Mouse (Mus musculus): Measurements from ENCODE around the gene Tjp2.

Tjp2 gene

GRCm38 (mm10) chr19:24180415-24180814, 44.4 kb downstream of the Tjp2 start:
- no peak for DNase-seq (ENCODE audit: low spot score)

DNA sequence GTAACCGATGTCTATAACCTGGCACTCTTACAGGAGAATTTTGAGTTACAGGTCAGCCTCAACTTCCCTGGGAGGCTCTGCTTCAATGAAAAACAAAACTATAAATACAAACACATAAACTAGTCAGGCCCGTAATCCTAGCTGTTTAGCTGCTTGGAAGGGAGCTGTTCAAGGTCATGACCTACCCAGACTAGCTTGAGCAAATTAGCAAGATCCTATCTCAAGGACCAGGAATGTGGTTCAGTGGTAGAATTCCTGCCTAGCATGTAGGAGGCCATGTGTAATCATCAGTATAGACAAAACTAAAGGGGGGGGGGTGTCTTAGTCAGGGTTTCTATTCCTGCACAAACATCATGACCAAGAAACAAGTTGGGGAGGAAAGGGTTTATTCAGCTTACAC, 46.7 kb downstream of the Tjp2 start:
- DNase-seq (ENCODE audit: low spot score): no peak

- no peak for DNase-seq (ENCODE audit: low spot score)
Measured at GRCm38 (mm10) chr19:24176692-24177091, 48.1 kb downstream of the Tjp2 start.

- peak; percentile 43 for DNase-seq (ENCODE audit: low spot score)
Measured at GRCm38 (mm10) chr19:24174896-24175295, 49.9 kb downstream of the Tjp2 start.

- peak; percentile 90 for DNase-seq (ENCODE audit: low spot score)
Measured at GRCm38 (mm10) chr19:24173608-24174523, 51.0 kb downstream of the Tjp2 start.

DNA sequence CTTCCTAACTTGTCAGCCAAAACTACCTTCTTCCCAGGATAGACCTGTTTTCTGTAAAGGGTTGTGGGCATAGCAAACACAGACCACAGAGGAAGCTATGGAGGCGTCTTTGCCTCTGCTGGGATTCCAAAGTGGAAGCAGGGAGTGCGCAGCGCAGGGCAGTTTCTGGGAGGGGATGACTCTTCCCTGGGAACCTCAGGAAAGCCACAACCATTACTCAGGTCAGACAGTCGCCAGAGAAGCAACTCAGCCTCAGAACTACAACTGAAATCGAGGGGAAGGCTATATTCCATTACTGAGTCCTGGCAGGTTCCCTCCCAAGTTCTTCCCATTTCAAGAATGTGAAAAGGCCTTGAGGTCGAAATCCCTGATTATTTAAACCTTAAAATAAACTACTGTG, 51.8 kb downstream of the Tjp2 start:
- no peak for DNase-seq (ENCODE audit: low spot score)

- DNase-seq (ENCODE audit: low spot score): no peak
Measured at GRCm38 (mm10) chr19:24168531-24168930, 56.3 kb downstream of the Tjp2 start.

DNA sequence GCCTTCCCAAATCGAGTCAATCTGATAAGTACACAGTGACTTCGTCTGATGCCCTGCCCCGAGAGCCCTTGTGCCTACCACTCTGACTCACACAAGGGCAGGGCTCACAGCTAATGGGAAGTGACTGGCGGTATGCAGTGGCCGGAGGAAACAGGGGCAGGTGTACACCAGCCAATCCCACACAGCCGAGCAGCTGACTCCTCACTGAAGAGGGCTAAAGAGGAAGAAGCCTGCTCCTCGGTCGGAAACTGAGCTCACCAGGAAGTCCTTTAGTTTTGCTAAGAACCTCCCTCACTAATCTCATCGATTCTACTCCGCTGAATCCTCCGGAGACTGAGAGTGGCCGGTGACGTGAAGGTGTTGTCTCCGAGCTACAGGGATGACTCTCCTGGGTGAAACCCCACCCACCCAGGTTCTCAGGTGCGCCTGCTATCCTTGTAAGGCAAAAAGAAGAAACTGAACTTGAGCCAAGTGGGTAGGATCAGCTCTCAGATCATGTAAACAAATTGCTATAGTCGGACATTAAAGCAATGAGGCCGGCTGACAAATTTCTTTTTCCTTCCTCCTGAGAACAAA, 58.2 kb downstream of the Tjp2 start:
- peak; percentile 59 for DNase-seq (ENCODE audit: low spot score)

DNA sequence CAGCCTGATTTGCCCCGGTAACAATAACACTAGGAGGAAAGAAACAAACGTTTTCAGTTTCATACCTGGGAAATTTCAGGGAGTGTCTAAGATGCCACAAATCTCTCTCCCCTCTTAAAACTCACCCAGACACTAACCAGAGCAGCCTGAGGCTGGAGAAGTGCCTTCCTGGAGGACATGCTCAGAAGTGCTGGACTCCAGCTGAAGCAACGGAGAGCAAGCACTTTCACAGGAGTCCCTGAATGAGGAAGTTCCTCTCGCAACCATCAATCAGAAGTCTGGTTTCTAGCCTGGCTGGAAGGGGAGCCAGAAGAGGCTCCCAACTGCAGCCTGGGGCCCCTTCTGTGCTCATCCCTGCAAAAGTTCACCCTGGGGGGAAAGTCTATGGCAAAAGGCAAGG, 60.9 kb downstream of the Tjp2 start:
- DNase-seq (ENCODE audit: low spot score): no peak

GRCm38 (mm10) chr19:24160460-24160859, 64.4 kb downstream of the Tjp2 start:
- DNase-seq (ENCODE audit: low spot score): no peak

DNA sequence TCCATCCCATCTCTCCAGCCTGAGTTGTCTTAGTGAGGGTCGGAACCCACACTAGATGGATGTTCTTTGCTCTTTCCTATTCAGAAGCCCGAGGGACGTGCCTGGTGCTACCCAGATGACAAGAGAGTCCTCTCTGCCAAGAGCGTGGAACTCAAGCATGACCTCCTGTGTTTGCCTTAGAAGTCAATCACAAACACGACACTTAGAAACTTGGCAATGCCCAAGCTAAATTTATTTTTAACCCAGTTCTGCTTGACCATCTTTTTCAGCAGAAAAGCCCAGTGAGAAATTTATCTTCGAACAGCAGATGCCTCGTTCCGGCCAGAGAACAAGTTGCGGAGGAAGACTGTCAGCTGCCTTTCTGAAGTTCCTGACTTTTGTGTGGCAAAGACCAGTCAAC, 65.1 kb downstream of the Tjp2 start:
- DNase-seq (ENCODE audit: low spot score): no peak

GRCm38 (mm10) chr19:24159334-24159733, 65.5 kb downstream of the Tjp2 start:
- DNase-seq (ENCODE audit: low spot score): no peak

DNA sequence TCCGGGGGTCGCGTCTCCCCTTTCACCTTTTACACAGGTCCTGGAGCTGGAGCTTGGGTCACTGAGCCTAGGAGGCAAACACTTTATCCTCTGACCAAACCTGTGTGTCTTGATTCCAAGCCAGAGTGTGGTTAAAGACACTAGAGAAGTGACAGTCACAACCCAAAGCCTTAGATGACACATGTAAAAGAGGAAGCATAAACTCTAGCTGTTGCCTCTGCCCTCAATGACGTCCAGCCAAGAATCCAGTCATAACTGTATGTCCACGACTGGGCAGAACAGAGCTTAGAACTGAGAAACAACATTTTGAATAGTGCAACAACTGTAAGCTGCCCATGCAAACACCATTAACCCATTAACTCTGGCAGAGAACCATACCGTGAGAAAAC, 68.8 kb downstream of the Tjp2 start:
- DNase-seq (ENCODE audit: low spot score): no peak

DNA sequence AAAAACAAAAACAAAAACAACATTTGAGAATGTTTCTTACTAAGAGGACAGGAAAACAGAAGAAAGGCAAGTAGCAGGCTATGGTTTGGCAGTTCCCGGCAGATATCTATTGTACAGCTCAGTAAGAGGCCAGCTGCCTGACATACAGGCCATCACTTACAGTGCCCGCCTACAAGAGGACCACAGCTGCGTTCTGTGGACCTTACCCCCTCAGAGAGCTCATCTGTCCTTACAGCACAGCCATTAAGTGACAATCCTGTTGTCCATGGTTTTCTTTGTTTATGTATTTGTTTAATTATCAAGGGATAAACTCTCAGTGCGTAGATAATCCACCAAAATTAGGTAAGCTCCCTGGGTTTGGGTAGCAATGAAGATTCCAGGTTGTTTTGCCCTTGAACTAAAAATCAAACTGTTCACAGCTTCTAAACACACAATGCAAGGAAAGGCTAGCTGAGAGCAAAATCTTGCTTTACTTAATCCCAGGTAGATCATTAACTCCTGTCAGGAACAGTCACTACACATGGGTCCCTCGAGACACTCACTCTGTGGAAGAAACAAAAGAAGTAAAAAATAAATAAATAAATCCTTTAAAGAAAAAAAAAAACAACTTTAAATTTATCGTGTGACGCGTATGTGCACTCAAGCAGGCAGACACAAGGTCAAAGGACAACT, 69.3 kb downstream of the Tjp2 start:
- DNase-seq (ENCODE audit: low spot score): no peak

- peak; percentile 42 for DNase-seq (ENCODE audit: low spot score)
Measured at GRCm38 (mm10) chr19:24153266-24154023, 71.4 kb downstream of the Tjp2 start.

GRCm38 (mm10) chr19:24144009-24144408, 80.8 kb downstream of the Tjp2 start:
- DNase-seq (ENCODE audit: low spot score): no peak

DNA sequence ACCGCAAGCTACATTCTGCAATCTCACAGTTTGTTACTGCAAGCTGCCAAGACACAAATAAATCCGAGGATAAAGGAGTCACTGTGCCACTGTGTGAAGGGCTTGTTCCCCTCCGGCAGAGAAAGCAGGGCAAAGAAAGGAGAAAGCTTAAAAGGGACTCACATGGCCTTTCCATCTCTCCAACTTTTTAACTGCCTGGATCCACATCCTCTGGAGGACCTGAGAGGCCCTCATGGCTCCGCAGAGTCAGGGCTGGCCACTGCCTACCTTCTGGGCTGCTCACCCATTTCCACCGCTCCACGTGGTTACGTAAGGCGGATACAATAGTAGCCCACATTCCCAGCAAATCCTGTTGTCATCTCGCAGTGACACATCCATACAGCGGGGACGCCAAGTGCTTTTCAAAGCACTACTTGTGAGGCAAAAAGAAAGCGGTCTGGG, 82.2 kb downstream of the Tjp2 start:
- no peak for DNase-seq (ENCODE audit: low spot score)

GRCm38 (mm10) chr19:24140298-24140697, 84.5 kb downstream of the Tjp2 start:
- DNase-seq (ENCODE audit: low spot score): no peak

GRCm38 (mm10) chr19:24137392-24137791, 87.4 kb downstream of the Tjp2 start:
- DNase-seq (ENCODE audit: low spot score): no peak

- no peak for DNase-seq (ENCODE audit: low spot score)
Measured at GRCm38 (mm10) chr19:24134991-24135390, 89.8 kb downstream of the Tjp2 start.

DNA sequence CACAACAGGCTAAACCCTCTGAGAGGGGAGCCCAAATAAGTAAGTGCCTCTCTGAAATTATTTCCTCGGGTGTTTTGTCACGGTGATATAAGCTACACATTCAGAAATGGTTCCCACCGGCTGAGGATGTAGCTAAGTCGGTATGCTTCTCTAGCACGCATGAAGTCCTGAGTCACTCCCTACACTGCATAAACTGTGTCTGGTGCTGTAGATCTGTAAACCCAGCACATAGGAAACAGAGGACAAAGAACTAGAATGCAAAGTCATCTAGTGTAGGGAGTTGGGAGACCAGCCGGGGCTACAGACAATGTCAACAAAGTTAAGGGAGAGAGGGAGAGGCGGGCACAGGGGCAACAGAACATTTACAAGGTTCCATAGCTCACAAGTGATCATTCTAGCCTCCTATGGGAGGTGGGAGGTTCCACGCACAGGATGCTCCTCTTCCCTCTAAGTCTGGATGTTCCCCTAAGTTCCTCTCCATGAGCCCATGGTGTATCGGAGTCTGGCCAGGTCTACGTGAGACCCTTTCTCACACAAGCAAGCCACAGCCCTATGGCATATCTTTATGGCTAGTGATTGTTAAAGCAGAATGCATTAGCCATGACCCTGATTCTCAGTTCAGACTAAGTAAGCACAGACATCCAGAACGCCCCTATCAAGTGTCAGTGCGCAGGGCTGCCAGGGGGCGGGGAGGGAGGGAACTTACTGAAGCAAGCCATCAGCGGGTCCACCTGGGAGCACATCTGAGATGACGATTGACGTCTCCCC, 90.5 kb downstream of the Tjp2 start:
- no peak for DNase-seq (ENCODE audit: low spot score)

Measured in MN1 (cell line).